Mouse (Mus musculus) forebrain, embryonic 11.5 days (tissue): ENCODE measurements around the gene Rnase11. TPM values are rescaled to one million over a fixed set of nuclear protein-coding genes. Genes with fewer than 3 reads are reported as not detected.
A peak's percentile ranks its signal among the peaks of the same experiment; 100 is the strongest.

ENCODE experiments used
- ATAC-seq: fragments of 200-750 bp; cut with Nextera tagmentation; replicated peaks from 2 replicates; pipeline ENCODE4 v1.8.0; 2017; ENCODE audit warnings: moderate TSS enrichment; ENCODE audit not compliant: low FRiP score
- DNase-seq: peaks from one replicate; pipeline ENCODE4 v3.0.0-alpha.2; 2017; ENCODE audit warnings: low spot score
- H3K27ac ChIP-seq: fragments of 300-500 bp; sonication (generic); 2 replicates; pipeline ENCODE4 v1.5.1; 2014; ENCODE audit warnings: low read depth, low read length
- H3K27me3 ChIP-seq: fragments of 300-500 bp; sonication (generic); 2 replicates; pipeline ENCODE4 v1.6.1; 2014; ENCODE audit warnings: mild to moderate bottlenecking, low read length, mixed read lengths; ENCODE audit not compliant: control insufficient read depth, insufficient read depth
- H3K36me3 ChIP-seq: fragments of 300-500 bp; sonication (generic); 2 replicates; pipeline ENCODE4 v1.6.1; 2014; ENCODE audit warnings: mild to moderate bottlenecking, low read length, moderate library complexity, mixed read lengths; ENCODE audit not compliant: control insufficient read depth, insufficient read depth
- H3K4me1 ChIP-seq: fragments of 300-500 bp; sonication (generic); replicated peaks from 2 replicates; pipeline ENCODE4 v1.6.1; 2014; ENCODE audit warnings: low read length, mixed read lengths; ENCODE audit not compliant: control insufficient read depth, insufficient read depth
- H3K4me2 ChIP-seq: fragments of 300-500 bp; sonication (generic); 2 replicates; pipeline ENCODE4 v1.6.1; 2014; ENCODE audit warnings: low read depth, mild to moderate bottlenecking, low read length, moderate library complexity, mixed read lengths; ENCODE audit not compliant: severe bottlenecking
- H3K4me3 ChIP-seq: fragments of 300-500 bp; sonication (generic); 2 replicates; pipeline ENCODE4 v1.5.1; 2014; ENCODE audit warnings: low read depth, low read length
- H3K9ac ChIP-seq: fragments of 300-500 bp; sonication (generic); 2 replicates; pipeline ENCODE4 v1.6.1; 2014; ENCODE audit warnings: low read length
- H3K9me3 ChIP-seq: fragments of 300-500 bp; sonication (generic); 2 replicates; pipeline ENCODE4 v1.6.1; 2016; ENCODE audit warnings: low read length, mixed read lengths; ENCODE audit not compliant: control insufficient read depth
- WGBS: fragments of 180-500 bp; shearing (Covaris S2); extraction: QIAGEN DNeasy Blood & Tissue Kit; methylation state at CpG from one replicate; pipeline ENCODE4 v1.1.7; 2014; 5-methylcytosine and 5-hydroxymethylcytosine counted together
- polyA plus RNA-seq: library from polyadenylated mRNA; unstranded; fragments of >200 nt; fragmentation: Nextera tagmentation; extraction: Ambion mirVana; gene quantifications from 2 replicates; pipeline ENCODE4 v1.2.1, GENCODE M21; 2014

The Rnase11 gene
- polyA plus RNA-seq, 1 experiment from 2014 or later, result not detected

GRCm38 (mm10) chr14:51060761-51061160 is 10.8 kb upstream of the Rnase11 start:
- no peak for DNase-seq
- WGBS, result 90% methylated on average over 5 of the region's 5 CpGs
- H3K27me3 ChIP-seq, result no peaks in the 10 kb centered on the region
- H3K9me3 ChIP-seq, result no peaks in the 10 kb centered on the region
- H3K4me2 ChIP-seq, result no peak overlapping the region
- no peaks in the 10 kb centered on the region for H3K4me1 ChIP-seq
- no peak for ATAC-seq
- no peak overlapping the region for H3K27ac ChIP-seq
- no peak overlapping the region for H3K9ac ChIP-seq
- H3K4me3 ChIP-seq, result no peak overlapping the region
- no peaks in the 10 kb centered on the region for H3K36me3 ChIP-seq

- 78% methylated on average over 9 of the region's 9 CpGs for WGBS
- Histone ChIP-seq H3K9me3 (no peaks in the 10 kb centered on the region), H3K4me2 (no peak within 1 kb of the TSS), H3K27ac (no peak within 1 kb of the TSS), H3K4me1 (peaks cover 6% of the 10 kb centered on the region; the same call in 1 of the 2 replicates), H3K36me3 (no peaks in the 10 kb centered on the region), H3K4me3 (no peak within 1 kb of the TSS), H3K9ac (no peak within 1 kb of the TSS), H3K27me3 (peaks cover 3% of the 10 kb centered on the region; the same call in 1 of the 2 replicates)
- ATAC-seq (no peak), DNase-seq (no peak)
Measured at GRCm38 (mm10) chr14:51057401-51057831, 7.5 kb upstream of the Rnase11 start, which contains the start of gene Rnase12. Gene Rnase12, minus strand, starts transcription at chr14:51057661.

GRCm38 (mm10) chr14:51054243-51055237 is 4.6 kb upstream of the Rnase11 start:
- Histone ChIP-seq H3K4me1 (peaks cover 6% of the 10 kb centered on the region; the same call in 1 of the 2 replicates), H3K4me3 (no peak overlapping the region), H3K9me3 (no peaks in the 10 kb centered on the region), H3K27me3 (peaks cover 3% of the 10 kb centered on the region; the same call in 1 of the 2 replicates), H3K4me2 (no peak overlapping the region), H3K36me3 (no peaks in the 10 kb centered on the region), H3K9ac (peak overlapping the region; percentile 13; the same call in 1 of the 2 replicates), H3K27ac (no peak overlapping the region)
- no peak for DNase-seq
- 20% methylated on average over 13 of the region's 13 CpGs for WGBS
- ATAC-seq, result 0 out of 2 replicates have a peak, but pooled peaks have one; percentile 60

GRCm38 (mm10) chr14:51053176-51053575 is 3.2 kb upstream of the Rnase11 start:
- no peak overlapping the region for H3K4me3 ChIP-seq
- no peak overlapping the region for H3K4me2 ChIP-seq
- H3K27me3 ChIP-seq, result peaks cover 3% of the 10 kb centered on the region; the same call in 1 of the 2 replicates
- 37% methylated on average over 5 of the region's 5 CpGs for WGBS
- no peaks in the 10 kb centered on the region for H3K36me3 ChIP-seq
- DNase-seq (no peak), ATAC-seq (no peak)
- H3K27ac ChIP-seq, result no peak overlapping the region
- H3K9me3 ChIP-seq, result no peaks in the 10 kb centered on the region
- H3K4me1 ChIP-seq, result peaks cover 6% of the 10 kb centered on the region; the same call in 1 of the 2 replicates
- H3K9ac ChIP-seq, result no peak overlapping the region

GRCm38 (mm10) chr14:51051941-51052340 is 2.0 kb upstream of the Rnase11 start:
- peaks cover 3% of the 10 kb centered on the region; the same call in 1 of the 2 replicates for H3K27me3 ChIP-seq

GRCm38 (mm10) chr14:51047846-51048245 is 2.1 kb downstream of the Rnase11 start:
- Histone ChIP-seq H3K27me3 (peaks cover 2% of the 10 kb centered on the region; the same call in 1 of the 2 replicates), H3K4me3 (no peak overlapping the region), H3K9ac (no peak overlapping the region), H3K36me3 (no peaks in the 10 kb centered on the region), H3K27ac (no peak overlapping the region), H3K4me1 (no peaks in the 10 kb centered on the region), H3K4me2 (no peak overlapping the region), H3K9me3 (no peaks in the 10 kb centered on the region)
- 78% methylated on average over 5 of the region's 5 CpGs for WGBS
- DNase-seq (no peak), ATAC-seq (no peak)

More at GRCm38 (mm10) chr14:51051941-51052340, 2.0 kb upstream of the Rnase11 start:
- Histone ChIP-seq H3K9me3 (no peaks in the 10 kb centered on the region), H3K4me2 (no peak overlapping the region), H3K36me3 (no peaks in the 10 kb centered on the region), H3K4me3 (no peak overlapping the region), H3K27ac (no peak overlapping the region), H3K4me1 (peaks cover 6% of the 10 kb centered on the region; the same call in 1 of the 2 replicates), H3K9ac (no peak overlapping the region)
- no peak for DNase-seq
- no peak for ATAC-seq
- 65% methylated on average over 5 of the region's 5 CpGs for WGBS

- Histone ChIP-seq H3K36me3 (no peaks in the 10 kb centered on the region), H3K27ac (no peak within 1 kb of the TSS), H3K4me1 (no peaks in the 10 kb centered on the region), H3K9ac (no peak within 1 kb of the TSS), H3K4me3 (no peak within 1 kb of the TSS), H3K4me2 (no peak within 1 kb of the TSS), H3K27me3 (no peaks in the 10 kb centered on the region), H3K9me3 (no peaks in the 10 kb centered on the region)
- no peak for ATAC-seq
- 67% methylated on average over 6 of the region's 6 CpGs for WGBS
- no peak for DNase-seq
Measured at GRCm38 (mm10) chr14:51041769-51042168, 8.2 kb downstream of the Rnase11 start, which contains the start of gene Rnase9. Gene Rnase9, minus strand, starts transcription at chr14:51041869.

- Histone ChIP-seq H3K4me3 (no peak overlapping the region), H3K4me1 (no peaks in the 10 kb centered on the region), H3K9me3 (no peaks in the 10 kb centered on the region), H3K9ac (no peak overlapping the region), H3K36me3 (no peaks in the 10 kb centered on the region), H3K4me2 (no peak overlapping the region), H3K27ac (no peak overlapping the region), H3K27me3 (no peaks in the 10 kb centered on the region)
- no peak for DNase-seq
- ATAC-seq, result no peak
- WGBS, result 81% methylated on average over 4 of the region's 4 CpGs
Measured at GRCm38 (mm10) chr14:51036214-51036613, 13.7 kb downstream of the Rnase11 start.
